Mouse (Mus musculus) bone marrow, adult 2 months (tissue): Measurements from ENCODE around the gene Avpi1. TPM values are rescaled to one million over a fixed set of nuclear protein-coding genes. Genes with fewer than 3 reads are reported as not detected.
A peak's percentile ranks its signal among the peaks of the same experiment; 100 is the strongest.

Source experiments
- H3K27ac ChIP-seq: fragments of 200-500 bp; 2 replicates; pipeline ENCODE4 v1.5.1; 2012; ENCODE audit warnings: low read depth, mild to moderate bottlenecking, control low read depth, inconsistent platforms, low read length; ENCODE audit not compliant: control insufficient read depth, poor library complexity, insufficient read depth
- H3K4me1 ChIP-seq: fragments of 200-500 bp; 2 replicates; pipeline ENCODE4 v1.6.1; 2011; ENCODE audit warnings: low read length; ENCODE audit not compliant: control insufficient read depth, insufficient read depth
- H3K4me3 ChIP-seq: fragments of 200-500 bp; replicated peaks from 2 replicates; pipeline ENCODE3; 2011; ENCODE audit warnings: mild to moderate bottlenecking, low read depth, low read length, control low read depth; ENCODE audit not compliant: control insufficient read depth
- CTCF ChIP-seq: fragments of 200-500 bp; IDR thresholded peaks from 2 replicates; pipeline ENCODE4 v1.5.1; 2011; ENCODE audit warnings: low read length, control low read depth; ENCODE audit not compliant: control insufficient read depth, insufficient read depth
- POLR2A ChIP-seq: fragments of 200-500 bp; IDR thresholded peaks from 2 replicates; pipeline ENCODE4 v1.6.1; 2011; ENCODE audit warnings: low read depth, mild to moderate bottlenecking, control low read depth, low read length, borderline replicate concordance; ENCODE audit not compliant: control insufficient read depth
- WGBS: fragments of 180-500 bp; shearing (Covaris S2); methylation state at CpG from one replicate; pipeline ENCODE4 v1.1.7; 2018; 5-methylcytosine and 5-hydroxymethylcytosine counted together
- polyA plus RNA-seq: library from polyadenylated mRNA; stranded (reverse); fragments of >200 nt; gene quantifications from 2 replicates; pipeline ENCODE4 v1.2.4, GENCODE M21; 2011; ENCODE audit warnings: low replicate concordance; ENCODE audit not compliant: missing spikeins, insufficient read depth, insufficient read length

Gene Avpi1
- polyA plus RNA-seq = 2.9 TPM in 1 of 2 replicates, not detected in the other

DNA sequence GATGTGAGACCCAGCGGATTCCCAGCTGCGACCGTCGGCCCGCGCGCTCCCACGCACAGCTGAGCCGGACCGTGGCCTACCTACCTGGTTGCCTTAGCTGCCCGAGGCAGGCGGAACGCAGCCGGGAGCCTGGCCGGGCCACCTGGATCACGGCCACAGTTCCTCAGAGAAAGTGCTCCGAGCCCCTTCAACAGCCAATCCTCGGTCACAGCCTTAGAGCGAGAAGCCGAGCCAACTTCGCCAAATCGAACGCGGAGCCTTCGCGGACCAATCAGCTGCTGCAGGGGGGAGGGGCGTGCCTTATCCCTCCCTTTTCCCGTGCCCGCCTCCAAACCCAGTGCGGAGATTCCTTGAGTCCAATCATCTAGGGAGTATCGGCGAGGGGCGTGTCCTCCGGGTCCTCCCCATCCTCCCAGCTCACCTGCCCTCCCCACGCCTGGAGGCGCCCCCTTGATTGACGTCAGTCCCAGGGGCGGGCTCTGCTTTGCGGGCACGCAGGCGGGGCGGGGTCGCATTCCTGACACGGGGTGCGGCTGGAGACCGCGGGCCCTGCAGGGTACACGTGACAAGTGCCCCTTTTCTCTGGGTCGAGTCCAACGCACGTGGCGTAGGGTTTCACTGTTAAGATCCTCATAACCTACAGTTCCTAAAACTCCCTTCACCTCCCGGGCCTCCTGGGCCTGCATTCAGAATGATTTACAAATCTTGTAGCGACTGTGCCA, at the start of gene Avpi1:
Gene Avpi1 (minus strand): TSS at position 273 of the 722 bp plus-strand sequence.
- H3K27ac ChIP-seq = peak within 1 kb of the TSS; percentile 49
- under 1% methylated on average over 54 of the region's 54 CpGs for WGBS
- no peak for TF ChIP-seq CTCF
- peak; percentile 31; the same call in 1 of the 2 replicates for TF ChIP-seq POLR2A
- peak within 1 kb of the TSS; percentile 59 for H3K4me3 ChIP-seq
- no peaks in the 10 kb centered on the region for H3K4me1 ChIP-seq

DNA sequence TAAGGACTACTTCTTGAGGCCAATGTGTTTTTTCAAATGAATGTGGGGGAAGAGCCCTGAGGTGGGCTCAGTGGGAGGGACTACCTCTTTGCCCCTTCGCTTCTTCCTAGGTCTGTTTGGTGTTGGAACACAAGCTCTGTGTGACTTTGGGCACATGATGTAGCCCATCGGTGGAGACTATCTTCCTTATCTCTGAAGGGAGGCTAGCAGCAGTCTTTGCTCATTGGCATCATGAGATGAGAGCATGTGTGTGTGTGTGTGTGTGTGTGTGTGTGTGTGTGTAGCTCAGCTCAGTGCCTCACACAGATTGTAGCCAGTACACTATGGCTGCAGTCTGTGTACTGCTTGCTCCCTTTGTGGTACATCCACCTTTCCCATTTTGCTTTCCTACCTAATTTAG, 48.6 kb upstream of the Avpi1 start:
- 34% methylated on average over 2 of the region's 2 CpGs for WGBS

DNA sequence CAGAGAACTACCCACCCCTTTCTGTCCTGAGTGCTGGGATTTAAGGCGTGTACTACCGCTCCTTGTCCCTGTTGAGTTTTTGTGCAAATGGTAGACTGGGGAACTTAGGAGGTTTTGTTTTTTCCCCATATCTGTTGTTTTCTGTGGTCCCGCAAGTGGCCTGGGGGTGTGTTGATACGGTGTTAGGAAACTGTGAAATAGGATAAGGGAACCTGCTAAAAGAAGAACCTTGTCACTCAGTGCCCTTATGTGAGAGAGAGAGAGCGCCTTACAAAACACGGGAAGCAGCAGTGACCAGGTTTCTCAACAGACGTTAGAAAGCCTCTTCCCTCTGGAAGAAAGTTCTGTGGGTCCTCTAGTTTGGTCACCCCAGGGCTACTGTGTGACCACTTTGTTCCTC, 48.0 kb upstream of the Avpi1 start:
- H3K27ac ChIP-seq = peak overlapping the region; percentile 85

More for the DNA sequence above, 48.6 kb upstream of the Avpi1 start:
- peaks cover 12% of the 10 kb centered on the region for H3K4me1 ChIP-seq
- H3K4me3 ChIP-seq = peak overlapping the region; percentile 40
- TF ChIP-seq POLR2A = no peak
- no peak for TF ChIP-seq CTCF
- H3K27ac ChIP-seq = peak overlapping the region; percentile 85

DNA sequence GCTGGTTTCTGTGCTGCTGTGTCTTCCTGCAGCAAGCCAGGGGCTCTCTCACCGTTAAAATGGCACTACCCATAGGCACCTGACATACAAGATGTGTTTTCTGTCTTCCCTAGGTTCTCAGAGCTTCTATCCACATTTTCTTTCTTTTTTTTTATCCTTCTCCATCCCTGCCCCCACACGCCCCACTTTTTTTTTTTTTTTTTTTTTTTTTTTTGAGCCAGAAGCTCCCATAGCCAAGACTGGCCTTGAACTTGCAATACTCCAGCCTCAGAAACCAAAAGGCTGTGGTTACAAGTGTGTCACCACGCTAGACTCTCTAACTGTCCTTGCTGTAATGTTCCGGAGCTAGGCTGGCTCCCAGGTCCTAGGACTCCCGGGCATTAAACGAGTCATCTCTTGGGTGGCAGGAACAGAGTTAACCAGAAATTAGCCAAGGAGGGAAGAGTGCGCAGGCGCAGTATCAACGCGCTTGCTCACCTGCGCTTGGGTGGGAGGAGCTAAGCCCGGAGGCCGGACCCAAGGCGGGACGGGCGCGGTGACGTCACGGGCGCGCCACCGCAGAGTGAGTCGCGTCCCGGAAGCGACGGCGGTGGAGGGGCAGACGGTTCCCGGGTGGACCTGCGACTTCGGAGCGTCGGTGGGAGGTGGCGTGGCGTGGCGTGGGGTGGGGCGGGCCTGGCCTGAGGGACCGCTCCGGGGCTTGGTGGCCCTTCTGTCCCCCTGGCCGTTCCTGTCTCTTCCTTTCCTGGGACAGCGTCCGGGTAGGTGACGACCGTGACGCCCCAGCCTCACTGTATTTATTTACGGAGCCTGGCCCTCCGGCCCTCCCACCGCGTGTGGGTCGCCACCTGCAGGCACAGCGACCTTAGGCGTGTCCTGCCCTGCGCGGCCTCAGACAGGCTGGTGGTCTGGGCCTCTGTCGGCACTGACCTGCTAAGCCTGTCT, 41.4 kb upstream of the Avpi1 start:
- peak overlapping the region; percentile 83 for H3K27ac ChIP-seq
- peak; percentile 77; the same call in 1 of the 2 replicates for TF ChIP-seq POLR2A
- TF ChIP-seq CTCF = no peak
- WGBS = 1% methylated on average over 56 of the region's 56 CpGs
- peak overlapping the region; percentile 97 for H3K4me3 ChIP-seq
- peaks cover 5% of the 10 kb centered on the region for H3K4me1 ChIP-seq

More for the DNA sequence above, 48.0 kb upstream of the Avpi1 start:
- TF ChIP-seq POLR2A = no peak
- TF ChIP-seq CTCF = no peak
- no peak overlapping the region for H3K4me3 ChIP-seq
- H3K4me1 ChIP-seq = peaks cover 12% of the 10 kb centered on the region
- 14% methylated on average over 7 of the region's 7 CpGs for WGBS

DNA sequence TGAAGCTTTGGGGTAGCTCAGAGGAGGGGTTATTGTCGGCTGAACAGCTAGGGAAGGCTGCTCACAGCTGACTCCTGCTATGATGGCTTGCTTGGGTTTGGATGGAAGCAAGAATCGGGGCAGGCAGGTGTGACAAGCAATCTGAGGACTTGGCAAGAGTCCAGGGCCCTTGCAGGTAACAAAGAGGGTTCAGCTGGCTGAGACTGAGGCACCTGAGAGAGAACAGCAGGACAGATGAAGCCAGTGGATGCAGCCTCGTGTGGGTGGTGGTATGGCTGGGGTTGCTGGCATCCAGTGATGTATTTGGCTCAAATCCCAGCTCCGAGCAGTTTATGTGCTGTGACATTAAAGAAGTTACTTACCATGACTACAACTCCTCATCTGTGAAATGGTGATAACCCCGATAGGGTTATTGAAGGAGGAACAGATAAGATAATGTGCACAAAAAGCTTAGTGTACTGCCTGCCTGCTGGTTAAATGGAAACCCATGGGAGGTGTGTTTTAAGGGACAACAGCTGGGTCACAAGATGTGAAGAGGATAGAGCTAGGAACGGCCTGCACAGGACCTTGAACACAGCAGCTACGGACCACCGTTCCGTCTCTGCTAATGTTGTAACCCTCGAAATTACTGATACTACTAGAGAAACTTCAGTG, 40.6 kb upstream of the Avpi1 start:
- no peak overlapping the region for H3K27ac ChIP-seq
- WGBS = 53% methylated on average over 10 of the region's 10 CpGs
- peaks cover 5% of the 10 kb centered on the region for H3K4me1 ChIP-seq
- no peak for TF ChIP-seq POLR2A
- no peak for TF ChIP-seq CTCF
- H3K4me3 ChIP-seq = no peak overlapping the region

DNA sequence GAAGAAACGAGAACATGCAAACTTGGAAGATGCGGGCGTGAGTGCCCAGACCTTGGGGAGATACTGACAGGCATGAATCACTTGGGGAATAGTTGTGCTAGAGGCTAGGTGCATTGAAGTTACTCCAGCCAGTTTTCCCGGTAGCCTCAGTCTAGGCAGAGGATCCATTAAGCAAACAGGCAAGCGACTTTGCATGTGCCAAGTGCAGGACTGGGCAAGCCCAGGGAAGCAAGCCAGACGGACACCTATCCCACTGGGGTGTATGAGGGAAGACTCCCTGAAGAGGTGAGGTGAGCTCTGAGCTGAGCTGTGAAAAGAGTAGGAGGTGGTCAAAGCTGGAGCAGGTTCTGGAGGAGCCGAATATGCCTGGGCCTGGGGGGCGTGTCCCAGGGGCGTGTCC, 38.6 kb upstream of the Avpi1 start:
- Histone ChIP-seq H3K4me1 (peaks cover 3% of the 10 kb centered on the region), H3K27ac (no peak overlapping the region), H3K4me3 (no peak overlapping the region)
- no peak for TF ChIP-seq POLR2A
- TF ChIP-seq CTCF = no peak
- WGBS = 86% methylated on average over 9 of the region's 9 CpGs

DNA sequence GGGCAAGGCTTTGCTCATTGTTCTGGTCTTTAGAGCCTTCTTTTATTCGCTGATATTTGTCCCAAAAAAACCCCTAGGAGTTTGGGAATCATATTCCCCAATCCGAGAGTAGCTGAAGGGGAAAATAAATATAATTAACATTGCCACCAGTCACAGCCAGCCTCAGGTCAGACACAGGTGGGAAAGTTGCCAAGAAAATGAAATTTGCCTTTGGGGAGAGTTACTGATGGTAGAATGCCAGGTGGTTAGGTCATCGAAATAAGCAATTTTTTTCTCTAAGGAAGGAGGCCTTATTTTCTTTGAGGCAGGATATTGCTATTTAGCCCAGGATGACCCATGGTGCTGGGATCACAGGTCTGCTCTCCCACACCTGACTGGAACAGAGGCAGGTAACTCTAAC, 37.9 kb upstream of the Avpi1 start:
- no peak overlapping the region for H3K4me3 ChIP-seq
- H3K27ac ChIP-seq = no peak overlapping the region
- 53% methylated on average over 3 of the region's 3 CpGs for WGBS
- TF ChIP-seq CTCF (no peak), POLR2A (no peak)
- H3K4me1 ChIP-seq = peaks cover 3% of the 10 kb centered on the region
